Mouse (Mus musculus) testis, adult 2 months (tissue): ENCODE measurements around the gene Alox12.

Experiments
- CTCF ChIP-seq: fragments of 200-500 bp; IDR thresholded peaks from 2 replicates; pipeline ENCODE4 v1.5.1; 2012; ENCODE audit warnings: low read depth, mild to moderate bottlenecking, inconsistent platforms, low read length, moderate library complexity; ENCODE audit not compliant: control insufficient read depth, insufficient read depth, insufficient replicate concordance
- POLR2A ChIP-seq: fragments of 200-500 bp; IDR thresholded peaks from 2 replicates; pipeline ENCODE4 v1.6.1; 2012; ENCODE audit warnings: low read depth, mild to moderate bottlenecking, inconsistent platforms, low read length, moderate library complexity; ENCODE audit not compliant: control insufficient read depth

DNA sequence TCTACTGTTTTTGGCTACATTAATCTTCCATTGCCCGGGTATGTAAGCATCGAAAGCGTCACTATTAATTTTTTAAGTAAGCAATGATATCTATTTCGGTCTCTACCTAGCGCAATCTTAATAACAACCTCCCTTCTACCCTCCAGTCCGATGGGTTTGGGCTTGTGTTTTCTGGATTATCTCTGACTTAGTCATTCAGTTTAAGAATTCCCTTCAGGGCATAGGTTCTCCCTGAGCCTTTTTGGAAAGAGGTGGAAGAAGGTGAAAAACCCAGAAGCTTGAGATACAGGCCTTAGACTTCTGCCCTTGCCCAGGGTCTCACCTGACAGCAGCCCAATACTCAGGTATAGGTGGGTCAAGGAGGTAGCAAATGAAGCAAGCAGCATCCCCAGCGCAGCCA, 35.3 kb downstream of the Alox12 start:
- TF ChIP-seq CTCF (no peak), POLR2A (no peak)
